Mouse (Mus musculus) left cerebral cortex, postnatal 25 days (tissue): ENCODE data around the gene Hoxd12. TPM values are rescaled to one million over a fixed set of nuclear protein-coding genes. Genes with fewer than 3 reads are reported as not detected.

Experiments used
- DNase-seq, 2 experiments: peaks; one replicate each; pipeline ENCODE4 v3.0.0; 2022; ENCODE audit warnings: low spot score in 2 of 2, mixed read lengths in 1 of 2
- intact Hi-C: fragments of 180-260 bp; cut with DNase I; formaldehyde crosslinking; loops from one replicate; pipeline ENCODE4 v1.15.1; 2025
- total RNA-seq, 2 experiments: library from RNA; stranded (reverse); gene quantifications; 2 replicates each; pipeline ENCODE4 v1.2.3; 2021

Hoxd12 gene
- total RNA-seq, 2 experiments from 2014 or later, result not detected

DNA sequence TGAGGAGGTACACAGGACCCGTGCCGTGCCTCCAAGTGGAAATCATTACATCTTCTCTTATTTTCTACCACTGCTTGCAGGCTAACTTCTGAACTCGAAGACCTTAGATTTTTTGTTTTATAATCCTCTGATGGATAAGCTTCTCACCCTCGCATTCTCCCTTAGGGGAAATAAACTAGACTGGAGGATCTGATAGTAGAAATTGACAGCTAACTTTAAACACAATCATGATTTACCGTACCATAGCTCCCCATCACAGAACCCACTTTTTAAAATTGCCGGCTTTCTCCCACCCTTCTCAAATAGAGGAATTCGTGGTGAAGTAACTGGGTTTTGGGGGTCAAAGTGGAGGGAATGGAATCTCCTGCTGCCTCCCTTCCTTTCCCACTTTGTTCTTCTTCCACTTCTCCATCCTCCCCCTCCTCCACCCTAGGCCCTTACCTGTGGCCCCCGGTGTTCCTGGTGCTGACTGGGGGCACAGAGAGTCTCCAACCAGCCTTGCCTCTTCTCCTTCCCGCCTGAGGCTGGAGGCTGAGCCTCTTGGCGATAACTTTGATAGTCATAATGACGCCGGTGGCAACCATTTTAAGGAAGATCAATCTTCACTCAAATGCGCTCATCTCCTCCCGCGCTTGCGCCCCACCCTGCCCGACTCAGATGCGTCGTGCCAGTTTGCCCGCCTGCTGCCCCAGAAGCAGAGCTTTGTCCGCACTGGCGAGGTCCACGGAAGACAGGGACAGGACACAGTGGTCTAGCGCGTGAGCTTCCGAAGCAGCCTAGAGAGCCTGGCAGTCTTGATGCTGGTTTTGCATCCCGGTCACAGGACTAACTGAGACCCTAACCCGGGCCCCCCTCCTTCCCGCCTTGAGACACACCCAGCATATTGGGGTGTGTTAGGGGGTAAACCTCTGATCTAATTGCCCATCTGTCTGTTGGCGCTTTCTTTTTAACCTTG, 14.1 kb upstream of the Hoxd12 start:
- intact Hi-C loops, result loop anchor here (2.0 to 10.0 kb wide), 3 partner anchors 594 to 886 kb away; partner anchors contain the start of gene Chn1
- DNase-seq, result no peak

DNA sequence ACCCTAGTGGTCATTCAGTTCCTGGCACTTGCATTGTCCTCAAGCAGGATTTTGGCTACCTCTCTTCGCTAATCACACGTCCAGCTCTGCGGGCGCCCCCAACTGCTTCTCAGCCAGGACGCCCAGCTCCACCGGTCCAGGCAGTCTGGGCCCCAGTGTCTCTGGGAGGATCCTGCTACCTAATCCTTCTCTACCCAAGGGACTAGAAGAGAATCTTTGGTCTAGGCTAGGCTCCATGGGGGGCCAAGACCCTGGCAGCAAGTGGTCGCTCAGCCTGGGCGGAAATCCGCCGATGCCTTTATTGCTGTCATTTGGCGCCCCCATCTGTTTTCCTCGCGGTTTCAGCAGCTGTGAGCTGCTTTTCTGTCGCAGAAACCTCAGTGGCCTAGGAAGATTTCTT, 13.1 kb upstream of the Hoxd12 start:
- peak in 1 of 2 experiments; percentile 53 for DNase-seq
- intact Hi-C loops, result loop anchor here (2.0 to 10.0 kb wide), 5 partner anchors 361 to 887 kb away; partner anchors contain the start of gene Chn1

DNA sequence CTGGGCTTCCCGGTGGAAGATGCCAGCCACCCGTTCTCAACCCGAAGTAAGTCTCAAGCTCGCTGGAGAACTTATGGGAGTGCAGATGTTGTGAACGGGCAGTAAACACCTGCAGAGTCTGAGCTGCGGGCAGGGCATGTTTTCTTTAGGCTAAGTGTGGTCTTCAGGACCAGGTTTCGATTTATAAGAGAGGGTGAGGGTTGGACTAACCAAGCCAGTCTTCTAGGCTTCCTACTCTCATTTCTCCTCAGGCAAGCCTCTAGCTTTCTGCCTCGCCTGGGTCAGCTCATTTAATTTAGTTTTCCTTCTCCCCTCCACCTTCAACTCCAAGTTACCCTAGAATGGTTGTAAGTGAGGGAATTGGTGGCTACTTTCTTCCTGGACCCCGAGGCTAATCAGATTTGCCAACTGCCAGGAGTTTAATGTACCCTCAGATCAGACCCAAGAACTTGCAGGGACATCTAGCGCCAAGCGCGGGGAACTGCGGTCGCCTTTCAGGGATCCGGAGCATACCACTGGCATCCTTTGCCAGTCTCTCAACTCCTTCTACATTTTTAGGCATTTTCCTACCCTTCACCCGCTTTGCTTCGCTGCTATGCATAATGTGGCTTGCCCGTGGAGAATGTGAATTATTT, 11.4 kb upstream of the Hoxd12 start:
- peak; percentile 50 to 79 for DNase-seq
- intact Hi-C loops, result loop anchor here (1.0 to 10.0 kb wide), 5 partner anchors 363 to 889 kb away; partner anchors contain the start of gene Chn1

DNA sequence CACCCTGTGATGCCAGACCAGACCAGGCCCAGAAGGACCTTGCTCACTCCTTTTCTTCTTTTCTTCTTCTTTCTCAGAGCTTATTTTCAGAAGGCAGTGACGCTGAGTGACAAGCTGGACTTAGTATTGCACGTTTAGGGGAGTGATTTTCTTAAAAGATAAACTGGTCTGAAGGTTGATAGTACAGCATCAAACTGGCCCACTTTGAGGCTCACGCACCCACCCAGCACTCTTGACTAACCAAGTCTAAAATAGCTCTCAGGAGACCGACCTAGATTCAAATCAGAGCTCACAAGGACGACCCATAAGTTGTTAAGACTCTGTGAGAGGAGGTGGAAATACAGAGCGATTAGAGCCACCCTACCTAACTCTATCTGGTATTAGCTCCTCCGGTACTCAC, 8.4 kb upstream of the Hoxd12 start:
- intact Hi-C loops, result loop anchor here (10.0 kb wide), 1 partner anchor 892 kb away; the partner anchor contains the start of gene Chn1
- no peak for DNase-seq

DNA sequence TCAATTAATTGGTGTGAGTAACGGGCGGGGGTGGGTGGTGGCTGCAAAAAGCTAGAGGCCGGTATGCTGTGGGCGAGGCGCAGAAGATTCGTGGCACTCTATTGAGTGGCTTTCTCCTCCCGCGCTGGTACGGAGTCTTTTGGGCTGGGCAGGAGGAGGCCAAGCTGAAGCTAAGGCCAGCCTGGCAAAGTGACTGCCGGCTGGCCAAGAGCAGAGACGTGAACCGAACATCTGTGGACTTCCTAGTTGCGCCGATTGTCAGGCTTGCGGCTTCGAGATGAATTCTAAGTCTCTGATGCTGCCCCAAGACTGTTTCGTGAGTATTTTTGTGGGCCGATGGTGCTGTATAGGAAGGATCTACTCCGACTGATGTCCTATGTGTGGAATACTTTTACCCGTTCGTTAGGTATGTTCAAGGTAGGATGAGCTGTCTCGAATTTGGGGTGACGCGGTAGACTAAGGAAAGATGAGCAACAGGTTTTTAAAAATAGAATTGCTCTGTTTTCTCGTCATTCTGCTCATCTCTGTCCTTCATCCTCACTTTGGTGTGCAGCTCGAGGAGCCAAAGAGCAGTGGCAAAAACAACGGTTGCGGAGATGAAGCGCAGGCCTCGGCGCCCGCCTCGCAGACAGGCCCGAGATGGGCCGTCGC, 7.5 kb upstream of the Hoxd12 start:
- intact Hi-C loops, result loop anchor here (10.0 kb wide), 1 partner anchor 893 kb away; the partner anchor contains the start of gene Chn1
- DNase-seq, result no peak

DNA sequence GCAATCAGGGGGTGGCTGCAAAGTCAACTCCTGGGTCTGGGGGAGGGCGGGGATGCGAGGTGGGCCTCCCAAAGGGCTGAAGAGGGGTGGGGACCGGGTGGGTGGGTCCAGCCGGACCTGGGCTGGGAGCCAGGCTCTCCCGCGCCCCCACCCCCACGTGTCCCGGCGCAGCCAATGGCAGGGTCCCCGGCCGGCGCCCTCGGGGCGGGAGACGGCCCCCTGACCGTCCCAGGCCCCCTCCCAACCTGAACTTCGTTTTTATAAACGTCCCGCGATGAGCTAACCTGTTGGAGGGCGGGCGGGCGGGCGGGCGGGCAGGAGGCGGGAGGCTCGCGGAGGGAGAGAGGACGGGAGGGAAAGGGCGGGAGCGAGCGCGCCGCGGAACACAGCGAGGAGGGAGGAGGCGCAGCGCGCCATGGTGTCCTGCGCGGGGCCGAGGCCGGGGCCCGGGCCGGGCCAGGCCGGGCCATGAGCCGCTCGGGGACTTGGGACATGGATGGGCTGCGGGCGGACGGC, 6.9 kb upstream of the Hoxd12 start, which contains the start of gene Hoxd13:
Gene Hoxd13 (plus strand): TSS at position 469 of the 516 bp plus-strand sequence.
- no peak for DNase-seq
- intact Hi-C loops, result loop anchor here (10.0 kb wide), 1 partner anchor 893 kb away; the partner anchor contains the start of gene Chn1

DNA sequence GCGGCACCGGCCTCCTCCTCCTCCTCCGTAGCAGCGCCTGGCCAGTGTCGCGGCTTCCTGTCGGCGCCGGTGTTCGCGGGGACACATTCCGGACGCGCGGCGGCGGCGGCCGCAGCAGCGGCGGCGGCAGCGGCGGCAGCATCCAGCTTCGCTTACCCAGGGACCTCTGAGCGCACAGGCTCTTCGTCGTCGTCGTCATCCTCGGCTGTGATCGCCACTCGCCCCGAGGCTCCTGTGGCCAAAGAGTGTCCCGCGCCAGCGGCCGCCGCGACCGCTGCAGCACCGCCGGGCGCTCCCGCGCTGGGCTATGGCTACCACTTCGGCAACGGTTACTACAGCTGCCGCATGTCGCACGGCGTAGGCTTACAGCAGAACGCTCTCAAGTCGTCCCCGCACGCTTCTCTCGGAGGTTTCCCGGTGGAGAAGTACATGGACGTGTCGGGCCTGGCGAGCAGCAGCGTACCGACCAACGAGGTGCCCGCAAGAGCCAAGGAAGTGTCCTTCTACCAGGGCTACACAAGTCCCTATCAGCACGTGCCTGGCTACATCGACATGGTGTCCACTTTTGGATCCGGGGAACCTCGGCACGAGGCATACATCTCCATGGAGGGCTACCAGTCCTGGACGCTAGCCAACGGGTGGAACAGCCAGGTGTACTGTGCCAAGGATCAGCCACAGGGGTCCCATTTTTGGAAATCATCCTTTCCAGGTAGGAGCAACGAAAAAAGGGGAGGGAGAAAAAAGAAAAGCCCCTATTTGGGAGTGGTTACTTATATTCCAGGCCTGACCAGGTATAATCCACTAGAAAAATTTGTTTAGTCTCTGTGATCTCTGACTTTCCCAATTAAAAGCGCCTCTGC, 6.2 kb upstream of the Hoxd12 start:
- no peak for DNase-seq
- intact Hi-C loops, result loop anchor here (10.0 kb wide), 1 partner anchor 894 kb away; the partner anchor contains the start of gene Chn1

DNA sequence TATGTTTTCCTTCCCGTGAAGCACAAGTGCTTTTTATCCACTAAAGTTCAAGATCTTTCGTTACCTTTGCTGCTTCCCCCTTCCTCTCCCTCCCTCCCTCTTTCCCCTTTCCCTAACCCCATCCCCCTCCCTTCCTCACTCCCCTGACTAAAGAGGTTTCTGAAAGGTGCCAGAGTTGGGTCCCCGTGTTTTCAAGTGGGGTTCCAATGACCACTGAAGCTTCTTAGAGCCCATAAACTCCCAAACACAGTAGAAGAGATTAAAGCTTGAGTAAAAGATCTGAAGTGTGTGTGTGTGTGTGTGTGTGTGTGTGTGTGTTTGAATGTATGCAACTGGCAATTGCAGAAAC, 5.6 kb upstream of the Hoxd12 start:
- no peak for DNase-seq
- intact Hi-C loops, result loop anchor here (10.0 kb wide), 1 partner anchor 894 kb away; the partner anchor contains the start of gene Chn1

DNA sequence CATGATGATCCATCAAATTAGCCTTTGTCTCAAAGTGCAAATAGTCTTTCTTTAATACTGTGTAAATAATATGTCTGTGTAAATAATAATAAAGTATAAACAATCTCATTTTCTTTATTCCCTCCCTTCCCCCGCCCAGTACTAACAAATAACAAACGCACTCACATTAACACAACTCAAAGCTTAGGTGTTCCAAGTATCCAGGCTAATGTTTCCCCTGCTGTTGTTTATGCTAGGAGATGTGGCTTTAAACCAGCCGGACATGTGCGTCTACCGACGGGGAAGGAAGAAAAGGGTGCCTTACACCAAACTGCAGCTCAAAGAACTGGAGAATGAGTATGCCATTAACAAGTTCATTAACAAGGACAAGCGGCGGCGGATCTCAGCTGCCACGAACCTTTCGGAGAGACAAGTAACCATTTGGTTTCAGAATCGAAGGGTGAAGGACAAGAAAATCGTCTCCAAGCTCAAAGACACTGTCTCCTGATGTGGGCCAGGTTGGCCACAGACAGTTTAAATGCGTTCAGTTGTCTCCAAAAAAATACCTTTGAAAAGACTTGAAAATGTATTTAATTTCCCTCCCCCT, 5.1 kb upstream of the Hoxd12 start:
- intact Hi-C loops, result loop anchor here (5.0 to 10.0 kb wide), 3 partner anchors 895 to 1392 kb away; partner anchors contain the start of gene Chn1
- DNase-seq, result no peak

DNA sequence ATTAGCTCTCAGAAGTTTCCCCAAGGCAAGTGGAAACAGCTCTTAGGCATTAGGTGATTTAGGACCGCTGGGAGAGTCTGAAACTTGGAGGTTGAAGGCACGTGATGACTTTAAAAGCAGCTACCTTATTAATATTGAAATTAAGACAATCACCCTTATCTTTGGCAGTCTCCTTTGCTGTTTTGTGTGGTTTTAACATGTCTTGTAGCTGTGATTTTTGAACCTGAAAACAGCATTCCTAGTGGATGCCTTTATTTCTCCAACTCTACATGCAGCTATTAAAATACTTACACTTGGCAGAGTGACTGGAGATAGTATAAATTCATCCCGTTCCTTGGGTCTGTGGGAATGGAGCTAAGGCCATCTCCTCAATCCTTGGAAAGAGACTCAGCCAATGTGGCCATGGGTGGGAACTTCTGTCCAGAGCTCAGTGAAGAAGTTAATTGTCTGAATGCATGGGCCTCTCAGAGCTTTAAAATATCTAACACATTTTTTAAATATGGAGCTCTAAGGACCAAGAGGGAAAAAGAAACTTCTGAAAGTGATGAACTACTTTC, 4.1 kb upstream of the Hoxd12 start:
- intact Hi-C loops, result loop anchor here (5.0 kb wide), 2 partner anchors 1103 to 1393 kb away; no protein-coding TSS in a partner anchor
- no peak for DNase-seq

DNA sequence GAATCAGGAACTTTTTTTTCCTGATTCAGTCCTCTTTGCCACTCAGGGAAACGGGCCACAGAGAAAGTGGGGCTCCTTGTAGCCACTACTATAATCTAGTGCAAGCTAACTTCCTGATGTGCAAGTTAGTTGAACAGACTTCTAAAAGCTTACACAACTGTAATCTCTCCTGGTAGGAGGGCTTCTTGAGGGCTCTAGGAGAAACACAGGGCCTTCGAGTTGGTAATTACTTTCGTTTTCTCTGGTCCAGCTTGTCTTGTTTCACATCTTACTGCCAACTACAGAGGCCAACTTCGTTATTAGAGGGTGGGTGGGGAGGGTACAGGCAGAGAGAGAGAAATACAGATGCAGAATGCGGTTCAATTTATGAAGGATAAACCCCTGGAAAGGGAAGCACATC, 3.0 kb upstream of the Hoxd12 start:
- intact Hi-C loops, result loop anchor here (5.0 kb wide), 2 partner anchors 1105 to 1395 kb away; no protein-coding TSS in a partner anchor

DNA sequence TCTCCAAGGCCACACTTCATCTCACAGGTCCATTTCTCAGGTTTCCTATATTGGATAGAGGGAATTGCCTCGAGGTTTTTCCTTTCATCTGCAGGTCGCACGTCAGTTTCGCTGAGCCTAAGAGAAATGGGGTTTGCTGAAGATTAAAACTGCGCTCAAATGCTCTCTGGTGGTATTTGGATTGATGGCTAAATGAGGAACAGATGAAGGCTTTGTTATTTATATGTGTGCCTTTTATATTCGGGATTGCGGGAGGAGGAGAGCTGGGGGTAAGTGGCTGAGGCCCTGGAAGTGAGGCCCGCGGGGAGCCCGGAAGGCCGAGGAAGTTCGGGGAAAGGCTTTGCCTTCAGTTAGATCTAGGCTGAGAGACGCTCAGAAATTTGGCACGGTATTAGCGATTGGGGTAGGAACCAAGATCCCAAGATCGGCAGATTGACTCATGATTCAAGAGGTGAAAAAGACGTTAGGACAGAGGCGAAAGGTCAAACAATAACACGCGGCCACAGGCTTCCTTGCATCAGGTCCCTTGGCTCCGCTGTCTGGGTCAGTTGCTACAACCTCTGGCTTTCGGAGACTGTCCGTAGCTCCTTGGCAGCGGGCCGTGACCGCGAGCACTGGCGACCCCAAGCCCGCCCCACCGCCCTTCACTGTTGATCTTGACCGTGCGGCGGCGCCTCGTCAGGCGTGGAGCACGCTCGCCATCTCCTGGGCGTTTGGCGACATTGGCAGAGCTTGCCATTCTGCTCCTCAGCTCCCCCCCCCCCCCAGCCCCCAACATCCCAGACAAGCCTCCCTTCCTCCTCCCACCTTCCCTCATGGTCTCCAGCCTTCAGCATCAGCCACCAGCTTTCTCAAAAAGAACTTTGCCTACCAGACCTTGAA, 2.1 kb upstream of the Hoxd12 start:
- DNase-seq, result no peak
- intact Hi-C loops, result loop anchor here (5.0 kb wide), 2 partner anchors 1105 to 1395 kb away; no protein-coding TSS in a partner anchor

More for the DNA sequence above, 3.0 kb upstream of the Hoxd12 start:
- no peak for DNase-seq

DNA sequence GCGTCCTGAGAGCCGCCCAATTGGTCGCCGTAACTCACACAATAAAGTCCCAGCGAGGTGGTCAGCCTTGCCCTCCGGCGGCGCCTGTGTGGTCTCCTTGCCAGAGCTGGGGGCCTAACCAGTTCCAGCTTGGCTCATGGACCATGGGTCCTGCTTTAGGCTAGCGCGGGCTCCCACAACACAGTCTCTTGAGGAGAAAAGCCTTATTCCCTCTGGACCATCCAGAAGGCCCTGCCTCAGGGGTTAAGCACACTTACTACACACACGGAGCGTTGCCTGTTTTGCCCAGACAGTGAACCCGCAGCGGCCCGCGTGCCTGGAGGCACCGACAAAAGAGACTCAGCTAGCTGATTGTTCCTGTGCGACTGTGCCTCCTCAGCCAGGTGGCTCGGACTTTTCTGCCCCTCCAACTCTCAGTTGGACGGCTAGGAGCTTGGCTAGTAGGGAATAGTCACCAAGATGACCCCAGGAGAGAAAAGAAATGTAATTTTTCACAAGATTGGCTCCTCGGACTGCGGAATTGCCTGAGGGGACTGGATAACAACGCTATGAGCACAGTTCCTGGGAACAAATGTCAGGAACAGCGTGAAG, 883 bp upstream of the Hoxd12 start:
- DNase-seq, result no peak
- intact Hi-C loops, result loop anchor here (5.0 kb wide), 2 partner anchors 1107 to 1397 kb away; no protein-coding TSS in a partner anchor

DNA sequence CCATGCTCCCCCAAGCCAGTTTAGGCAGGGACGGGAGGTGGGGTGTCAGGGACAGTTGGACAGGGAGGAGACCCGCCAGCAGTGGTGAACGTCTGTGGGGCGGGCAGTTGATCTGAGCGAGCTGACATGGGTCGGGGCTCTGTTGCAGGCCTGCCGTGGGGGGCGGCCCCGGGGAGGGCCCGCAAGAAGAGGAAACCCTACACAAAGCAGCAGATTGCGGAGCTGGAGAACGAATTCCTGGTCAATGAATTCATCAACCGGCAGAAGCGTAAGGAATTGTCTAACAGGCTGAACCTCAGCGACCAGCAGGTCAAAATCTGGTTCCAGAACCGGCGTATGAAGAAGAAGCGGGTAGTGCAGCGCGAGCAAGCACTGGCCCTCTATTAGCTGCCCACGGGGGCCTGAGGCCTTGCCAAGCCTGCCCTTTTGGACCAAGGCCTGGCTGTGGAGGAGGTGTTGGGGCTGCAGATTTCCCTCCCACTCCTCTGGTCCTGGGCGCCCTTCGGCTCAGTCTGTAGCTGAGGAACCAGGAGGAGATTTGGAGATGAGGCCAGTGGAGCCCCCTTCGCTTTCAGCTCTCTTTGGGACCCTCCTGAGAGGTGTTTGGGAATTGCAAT, 961 bp downstream of the Hoxd12 start:
- intact Hi-C loops, result no loop called here
- DNase-seq, result no peak

DNA sequence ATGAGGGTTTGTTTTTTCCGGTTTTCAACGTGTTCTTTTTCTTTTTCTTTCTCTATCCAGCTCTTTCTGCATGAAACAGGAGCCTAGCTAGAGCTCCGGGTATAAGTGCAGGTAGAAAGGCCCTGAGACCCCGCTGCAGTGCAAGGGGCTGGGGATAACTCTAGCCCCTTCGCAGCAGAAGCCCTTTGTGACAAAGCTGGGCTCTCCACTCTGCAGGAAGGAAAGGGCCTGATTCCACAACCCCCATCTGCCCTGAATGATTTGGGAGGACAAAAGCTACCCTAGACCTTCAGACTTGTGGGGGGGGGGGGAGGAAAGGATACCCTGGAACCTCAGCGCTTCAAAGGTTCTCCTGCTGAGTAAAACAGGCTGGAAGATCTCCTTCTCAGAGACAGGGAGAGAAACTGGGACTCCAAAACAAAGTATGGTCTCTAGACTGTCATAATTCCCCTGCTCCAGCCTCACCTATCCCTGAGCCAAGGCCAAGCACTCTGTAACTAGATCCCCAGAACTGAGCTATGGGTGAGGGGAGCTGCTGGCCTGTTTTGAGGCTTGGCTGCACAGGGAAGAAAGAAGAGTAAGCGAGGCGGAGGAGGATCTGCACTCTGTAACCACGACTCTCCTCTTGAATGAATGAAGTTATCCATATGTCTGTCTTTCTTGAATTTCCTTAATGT, 1.7 kb downstream of the Hoxd12 start:
- no peak for DNase-seq
- intact Hi-C loops, result no loop called here
